Mouse (Mus musculus) left cerebral cortex, postnatal 14 days (tissue): Measurements from ENCODE around the gene Prrxl1. TPM values are rescaled to one million over a fixed set of nuclear protein-coding genes. Genes with fewer than 3 reads are reported as not detected.

Experiments
- DNase-seq, 2 experiments: peaks; one replicate each; pipeline ENCODE4 v3.0.0; 2021 to 2022; ENCODE audit warnings: low spot score in 2 of 2, mixed read lengths in 1 of 2
- intact Hi-C: fragments of 180-260 bp; cut with DNase I; formaldehyde crosslinking; loops from one replicate; pipeline ENCODE4 v1.15.1; 2025
- total RNA-seq, 2 experiments: library from RNA; stranded (reverse); gene quantifications; 2 replicates each; pipeline ENCODE4 v1.2.3; 2021

Gene Prrxl1
- total RNA-seq, 2 experiments from 2014 or later = not detected

DNA sequence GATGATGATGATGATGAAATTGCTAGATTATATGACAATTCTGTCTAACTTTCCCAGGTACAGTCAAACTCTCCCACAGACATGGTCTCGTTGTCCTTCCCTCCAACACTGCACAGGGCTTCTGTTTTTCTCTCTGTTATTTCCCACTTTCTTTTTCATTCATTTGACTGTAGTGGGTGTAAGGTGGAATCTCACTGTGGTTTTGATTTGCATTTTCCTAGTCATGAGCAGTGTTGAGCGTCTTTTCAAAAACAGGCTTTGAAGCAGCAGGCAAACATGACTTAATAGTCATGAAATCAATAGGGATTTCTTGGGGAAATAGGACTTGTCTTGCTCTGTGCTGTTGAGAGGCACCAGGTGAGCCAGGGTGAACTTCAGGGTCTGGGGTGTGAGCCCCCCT is 97.1 kb downstream of the Prrxl1 start:
- no peak for DNase-seq
- intact Hi-C loops = no loop called here

- intact Hi-C loops = no loop called here
- no peak for DNase-seq
Observed at GRCm38 (mm10) chr14:32697774-32698173, 98.6 kb downstream of the Prrxl1 start.

GRCm38 (mm10) chr14:32698556-32698955 is 99.3 kb downstream of the Prrxl1 start:
- intact Hi-C loops = no loop called here
- DNase-seq = no peak

Other genes with a start within 250 kb of the Prrxl1 start
- gene 1700024G13Rik, start 211.0 kb upstream of the Prrxl1 start, total RNA-seq = not detected
- gene Slc18a3, start 134.6 kb upstream of the Prrxl1 start, total RNA-seq = 1 to 10 TPM; 2.1 to 2.5 TPM
- 1 to 10 TPM; 1.1 to 1.2 TPM for gene Chat, start 133.4 kb upstream of the Prrxl1 start, total RNA-seq
- gene Ercc6, start 85.9 kb upstream of the Prrxl1 start, total RNA-seq = 10 to 100 TPM; 17.6 to 22.6 TPM
- gene 3425401B19Rik, start 85.9 kb downstream of the Prrxl1 start, total RNA-seq = under 1 TPM; 0.13 to 0.15 TPM
- gene Tmem273, start 186.6 kb downstream of the Prrxl1 start, total RNA-seq = under 1 TPM; 0.36 to 0.72 TPM
- not detected for gene Fam170b, start 234.6 kb downstream of the Prrxl1 start, total RNA-seq